Mouse (Mus musculus) myocyte (in vitro differentiated cells): ENCODE data around the gene Auts2.

Source experiments
- CEBPB ChIP-seq: IDR thresholded peaks from 2 replicates; pipeline ENCODE4 v1.6.1; 2011; ENCODE audit warnings: mild to moderate bottlenecking, moderate library complexity; ENCODE audit not compliant: poor library complexity, insufficient read depth, severe bottlenecking
- MAX ChIP-seq: IDR thresholded peaks from one replicate; pipeline ENCODE4 v1.6.1; 2011; ENCODE audit warnings: low read depth, mild to moderate bottlenecking, control low read depth

GRCm38 (mm10) chr5:131876569-131876968 is 666.6 kb downstream of the Auts2 start:
- TF ChIP-seq MAX (no peak), CEBPB (peak; percentile 76)
